Mouse (Mus musculus) cerebellum, adult 9-11 months (tissue): ENCODE results near the gene Atp8b3.

Experiments used
- DNase-seq: peaks from one replicate; pipeline ENCODE4 v3.0.0; 2022

The Atp8b3 gene

GRCm38 (mm10) chr10:80513739-80514138, 25.2 kb downstream of the Atp8b3 start:
- no peak for DNase-seq

- no peak for DNase-seq
Measured at GRCm38 (mm10) chr10:80510273-80510660, 28.7 kb downstream of the Atp8b3 start.

DNA sequence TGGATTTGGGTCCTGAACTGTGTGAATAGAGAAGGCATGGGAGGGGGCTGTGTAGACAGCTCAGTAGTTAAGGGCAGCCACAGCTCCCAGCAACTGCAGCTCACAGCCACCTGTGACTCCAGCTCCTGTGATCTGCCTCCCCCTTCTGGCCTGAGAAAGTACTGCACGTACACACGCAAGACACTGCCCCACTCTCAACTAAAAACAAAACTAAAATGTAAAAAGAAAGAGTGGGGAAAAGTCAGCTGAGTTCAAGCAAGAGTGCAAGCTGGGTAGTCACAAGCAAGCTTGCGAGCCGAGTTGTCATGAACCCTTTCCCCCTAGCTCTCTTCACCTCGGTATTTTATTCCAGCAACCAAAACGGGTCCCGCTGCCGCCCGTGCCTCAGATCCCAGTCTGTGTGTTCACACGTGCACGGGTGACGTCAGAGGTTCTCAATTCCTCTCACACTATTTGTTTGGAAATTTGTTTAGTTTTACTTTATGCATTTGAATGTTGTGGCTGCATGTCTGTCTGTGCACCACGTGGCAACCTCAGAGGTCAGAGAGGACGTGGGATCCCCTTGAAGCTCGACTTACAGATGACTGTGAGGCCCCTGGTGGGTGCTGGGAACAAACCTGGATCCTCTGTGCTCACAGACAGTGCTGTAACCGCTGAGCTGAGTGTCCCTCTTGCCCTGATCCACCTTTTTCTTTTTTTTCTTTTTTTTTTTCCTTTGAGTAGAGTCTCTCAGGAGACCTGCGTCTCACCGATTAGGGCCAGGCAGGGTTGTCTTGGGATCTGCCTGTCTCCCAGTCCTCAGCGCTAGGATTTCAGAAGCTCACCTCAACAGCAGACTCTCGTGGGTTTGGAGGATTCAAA, 29.3 kb downstream of the Atp8b3 start:
- peak; percentile 64 for DNase-seq

- DNase-seq, result peak; percentile 30
Measured at GRCm38 (mm10) chr10:80506222-80506621, 32.7 kb downstream of the Atp8b3 start.

DNA sequence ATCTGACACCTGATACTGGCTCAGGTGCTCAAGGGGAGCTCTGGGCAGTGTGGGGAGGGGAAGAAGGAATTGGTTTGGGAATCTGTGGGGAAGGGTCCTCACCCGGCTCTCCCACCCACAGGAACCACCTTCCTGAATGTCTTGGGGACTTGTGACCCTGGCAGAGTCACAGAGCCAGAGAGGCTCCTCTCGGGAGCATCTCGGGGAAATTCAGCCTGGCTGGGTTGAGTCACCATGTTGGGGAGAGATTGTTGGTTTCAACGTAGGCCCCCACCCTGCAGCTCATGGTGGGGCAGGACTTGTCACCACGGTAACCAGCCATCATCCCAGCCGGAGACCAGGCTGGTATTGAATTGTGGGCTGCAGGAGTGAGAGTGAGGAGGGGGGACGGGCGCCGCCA, 34.2 kb downstream of the Atp8b3 start:
- no peak for DNase-seq

DNA sequence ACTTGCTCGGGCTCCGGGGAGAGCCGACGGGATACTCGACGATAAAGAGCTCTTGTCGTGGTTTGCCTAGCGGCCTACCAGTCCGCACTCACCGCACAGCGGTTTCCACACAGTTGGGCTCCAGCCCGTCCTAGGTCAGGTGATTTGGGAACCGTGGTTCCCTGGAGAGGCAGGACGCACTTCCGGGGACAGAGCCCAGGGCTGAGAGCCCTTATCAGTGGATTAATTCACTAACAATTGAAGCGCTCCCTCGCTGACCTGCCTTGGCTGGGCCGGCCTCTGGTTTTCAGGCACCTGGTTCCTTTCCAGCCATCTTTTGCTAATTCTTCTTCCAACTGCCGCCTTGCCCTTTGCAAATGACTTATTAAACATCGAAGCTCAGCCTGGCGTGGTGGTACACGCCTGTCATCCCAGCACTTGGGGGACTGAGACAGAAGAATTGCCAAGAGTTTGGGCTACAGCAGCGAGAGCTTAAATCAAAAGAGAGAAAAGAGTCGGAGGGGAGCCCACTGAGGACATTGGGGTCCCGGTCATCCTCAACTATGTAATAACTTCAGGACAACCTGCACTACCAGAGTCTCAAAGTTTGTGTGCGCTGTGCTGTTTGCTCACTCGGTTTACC, 35.2 kb downstream of the Atp8b3 start:
- DNase-seq, result no peak

- DNase-seq, result no peak
Measured at GRCm38 (mm10) chr10:80502819-80503314, 36.1 kb downstream of the Atp8b3 start.

DNA sequence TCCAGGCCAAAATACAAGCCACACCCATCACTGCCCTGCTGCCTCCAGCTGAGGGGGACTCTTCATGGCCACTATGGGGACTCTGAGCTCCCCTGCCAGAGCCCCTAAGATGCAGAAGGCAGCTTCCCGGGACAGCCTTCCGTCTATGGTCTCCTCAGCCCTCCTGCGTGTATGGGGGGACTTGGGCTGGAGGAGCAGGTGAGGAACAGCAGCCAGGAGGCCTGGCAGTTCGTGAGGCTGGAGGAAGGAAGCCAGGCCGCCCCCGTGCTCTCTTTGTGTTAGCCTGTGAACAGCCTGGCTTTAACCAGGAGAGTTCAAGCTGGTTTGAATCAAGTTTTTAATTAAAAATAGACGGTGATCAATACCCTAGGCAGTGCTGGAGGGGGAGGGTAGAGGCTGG, 36.6 kb downstream of the Atp8b3 start:
- no peak for DNase-seq

GRCm38 (mm10) chr10:80496421-80496820, 42.5 kb downstream of the Atp8b3 start:
- DNase-seq, result no peak

DNA sequence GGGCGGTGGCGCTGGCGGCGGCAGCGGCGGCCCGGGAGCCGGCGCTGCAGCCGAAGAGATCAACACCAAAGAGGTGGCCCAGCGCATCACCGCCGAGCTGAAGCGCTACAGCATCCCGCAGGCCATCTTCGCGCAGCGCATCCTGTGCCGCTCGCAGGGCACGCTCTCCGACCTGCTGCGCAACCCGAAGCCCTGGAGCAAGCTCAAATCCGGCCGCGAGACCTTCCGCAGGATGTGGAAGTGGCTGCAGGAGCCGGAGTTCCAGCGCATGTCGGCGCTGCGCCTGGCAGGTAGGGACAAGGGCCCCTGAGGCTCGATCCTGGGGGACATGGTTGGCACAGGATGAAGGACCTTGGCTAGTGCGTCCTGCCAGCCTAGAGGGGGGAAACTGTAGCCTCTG, 43.0 kb downstream of the Atp8b3 start:
- DNase-seq, result no peak

DNA sequence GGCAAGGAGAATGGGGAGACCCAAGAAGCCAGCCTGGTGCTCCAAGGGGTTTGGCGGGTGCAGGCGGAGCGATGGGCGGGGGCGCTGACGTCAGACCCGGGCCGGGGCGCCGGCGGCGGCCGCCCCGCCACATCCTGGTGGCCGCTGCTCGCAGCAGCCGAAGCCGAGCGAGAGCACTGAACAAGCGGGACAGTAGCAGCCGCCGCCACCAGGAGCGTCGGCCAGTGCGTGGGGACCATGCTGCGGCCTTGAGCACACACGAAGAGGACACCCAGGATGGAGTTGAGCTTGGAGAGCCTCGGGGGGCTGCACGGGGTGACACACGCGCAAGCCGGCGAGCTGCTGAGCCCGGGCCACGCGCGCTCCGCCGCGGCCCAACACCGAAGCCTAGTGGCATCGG, 44.2 kb downstream of the Atp8b3 start, which contains the start of gene Onecut3:
TSS of gene Onecut3 (plus strand) at position 104 of the 400 bp plus-strand sequence.
- DNase-seq, result no peak

DNA sequence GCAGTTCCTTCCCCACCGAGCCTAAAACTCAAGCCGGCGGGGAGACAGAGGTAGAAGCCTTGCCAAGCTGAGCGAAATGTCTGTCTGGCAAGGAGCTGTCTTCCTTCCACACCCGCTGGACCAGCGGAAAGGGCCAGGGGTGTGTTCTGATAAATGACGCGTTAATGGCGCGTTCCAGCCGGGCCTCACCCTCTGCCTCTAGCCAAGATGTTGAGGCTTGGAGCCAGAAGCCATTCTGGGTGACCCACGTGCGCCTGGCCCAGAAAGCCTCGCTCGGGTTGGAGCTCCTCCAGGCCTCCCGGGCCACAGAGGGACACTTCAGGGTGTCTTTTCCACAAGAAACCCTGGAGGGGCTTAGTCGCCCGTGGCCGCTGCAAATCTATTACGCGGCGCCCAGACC, 48.9 kb downstream of the Atp8b3 start:
- DNase-seq, result no peak

GRCm38 (mm10) chr10:80486862-80487379, 52.0 kb downstream of the Atp8b3 start:
- DNase-seq, result no peak

- no peak for DNase-seq
Measured at GRCm38 (mm10) chr10:80481002-80481401, 57.9 kb downstream of the Atp8b3 start.

GRCm38 (mm10) chr10:80478531-80478930, 60.4 kb downstream of the Atp8b3 start:
- DNase-seq, result no peak

- DNase-seq, result peak; percentile 90
Measured at GRCm38 (mm10) chr10:80475290-80475959, 63.5 kb downstream of the Atp8b3 start.
